Mouse (Mus musculus): ENCODE data around the gene Nfatc3. TPM values are rescaled to one million over a fixed set of nuclear protein-coding genes. Genes with fewer than 3 reads are reported as not detected.
A peak's percentile ranks its signal among the peaks of the same experiment; 100 is the strongest.

Gene Nfatc3
- total and polyA plus RNA-seq, 3 experiments = 29.0 to 96.3 (median 37.8) TPM

- no peak for TF ChIP-seq MAZ (IDR thresholded peaks at IDR 0.05; ENCODE audit: low read depth, low read length)
- no peak for TF ChIP-seq MYC (IDR thresholded peaks at IDR 0.05; ENCODE audit: low read depth, low read length)
- no peak for TF ChIP-seq HCFC1 (IDR thresholded peaks at IDR 0.05; ENCODE audit: low read depth, low read length)
- no peak for TF ChIP-seq UBTF (IDR thresholded peaks at IDR 0.05; ENCODE audit: low read depth, low read length)
- TF ChIP-seq SMC3 (IDR thresholded peaks at IDR 0.05; ENCODE audit: low read depth, low read length) = peak; percentile 24; the same call in 1 of the 2 replicates
Observed at GRCm38 (mm10) chr8:106076612-106077011, 18.0 kb downstream of the Nfatc3 start (continued).

DNA sequence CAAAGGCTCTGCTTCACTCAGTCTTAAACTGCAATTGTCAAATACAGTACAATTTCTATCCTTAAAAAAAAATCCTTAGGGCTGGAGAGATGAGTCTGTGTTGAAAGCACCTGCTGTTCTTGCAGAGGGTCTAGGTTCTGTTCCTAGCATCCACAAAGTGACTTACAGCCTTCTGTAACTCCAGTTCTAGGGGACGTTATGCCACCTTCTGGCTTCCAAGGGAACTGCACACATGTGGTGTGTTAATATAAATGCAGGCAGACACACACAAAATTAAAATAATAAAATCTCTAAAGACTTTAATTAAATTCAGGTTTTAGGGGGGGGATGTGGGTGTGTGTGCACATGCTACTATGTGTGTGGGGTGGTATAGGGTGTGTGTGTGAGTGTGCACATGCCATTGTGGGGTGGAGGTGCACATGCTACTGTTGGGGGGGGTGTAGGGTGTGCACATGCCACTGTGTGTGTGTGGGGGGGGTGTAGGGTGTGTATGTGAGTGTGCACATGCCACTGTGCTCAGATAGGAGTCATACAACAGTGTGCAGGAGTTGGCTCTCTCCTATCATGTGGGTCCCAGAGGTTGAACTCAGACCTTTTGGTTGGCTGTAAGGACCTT lies 18.9 kb downstream of the Nfatc3 start:
- H3K79me2 ChIP-seq (replicated peaks; ENCODE audit: control insufficient read depth, extremely low read depth, insufficient read depth, poor library complexity, severe bottlenecking) = peaks cover 92% of the 10 kb centered on the region
- peaks cover 9 to 38% of the 10 kb centered on the region in 2 experiments; a peak in 3 of 4 replicates for H3K4me1 ChIP-seq (ENCODE audit: control insufficient read depth in 1 of 2, insufficient read depth in 2 of 2)
- H3K4me3 ChIP-seq (replicated peaks in 1 of 3; ENCODE audit: low read depth in 2 of 3, low read length in 2 of 3, poor library complexity in 1 of 3) = no peak overlapping the region
- DNase-seq (ENCODE audit: extremely low read depth) = no peak
- H3K36me3 ChIP-seq (replicated peaks in 1 of 2; ENCODE audit: control insufficient read depth in 1 of 2, insufficient read depth in 1 of 2, low read length in 1 of 2) = peaks cover 29 to 70% of the 10 kb centered on the region in 2 experiments
- no peak overlapping the region for H3K4me2 ChIP-seq (ENCODE audit: insufficient read depth, low read depth, poor library complexity, severe bottlenecking)
- H3K9ac ChIP-seq (ENCODE audit: insufficient read depth, low read depth) = no peak overlapping the region
- H3K27me3 ChIP-seq (replicated peaks) = no peaks in the 10 kb centered on the region
- H3K9me3 ChIP-seq (replicated peaks; ENCODE audit: low read length) = peaks cover 5% of the 10 kb centered on the region
- TF ChIP-seq ELF1 (IDR thresholded peaks at IDR 0.05; ENCODE audit: low read depth, low read length) = no peak
- TF ChIP-seq CTCF (conservative IDR thresholded peaks at IDR 0.05 in 1 of 2, IDR thresholded peaks at IDR 0.05 in 1 of 2; ENCODE audit: low read depth in 2 of 2, low read length in 2 of 2) = peak; percentile 12 to 48; a peak in 3 of 4 replicates
- no peak for TF ChIP-seq IRF4 (IDR thresholded peaks at IDR 0.05; ENCODE audit: low read depth, low read length)
- TF ChIP-seq GABPA (IDR thresholded peaks at IDR 0.05; ENCODE audit: insufficient replicate concordance, low read depth, low read length) = no peak
- TF ChIP-seq KAT2A (IDR thresholded peaks at IDR 0.05; ENCODE audit: insufficient replicate concordance, low read length) = no peak
- TF ChIP-seq NELFE (IDR thresholded peaks at IDR 0.05; ENCODE audit: low read depth, low read length) = no peak
- TF ChIP-seq RAD21 (IDR thresholded peaks at IDR 0.05; ENCODE audit: low read depth, low read length) = peak; percentile 19
- dilution Hi-C loops (cut with MboI; ENCODE audit: extremely low pct_ligation_motif_present, extremely low pct_unique_long_range_greater_than_20kb, low sequenced_read_pairs) = no loop called here
- in situ Hi-C loops (cut with MboI; ENCODE audit: low pct_ligation_motif_present, low pct_unique_long_range_greater_than_20kb, low sequenced_read_pairs) = no loop called here
- H3K27ac ChIP-seq (ENCODE audit: insufficient read depth, low read depth) = no peak overlapping the region

- H3K27ac ChIP-seq (ENCODE audit: insufficient read depth, low read depth) = no peak overlapping the region
- no peaks in the 10 kb centered on the region for H3K27me3 ChIP-seq (replicated peaks)
- no peaks in the 10 kb centered on the region for H3K4me1 ChIP-seq (ENCODE audit: control insufficient read depth in 1 of 2, insufficient read depth in 2 of 2)
- H3K9ac ChIP-seq (ENCODE audit: insufficient read depth, low read depth) = no peak overlapping the region
- DNase-seq (ENCODE audit: extremely low read depth) = no peak
- no peak overlapping the region for H3K4me3 ChIP-seq (replicated peaks in 1 of 3; ENCODE audit: low read depth in 2 of 3, low read length in 2 of 3, poor library complexity in 1 of 3)
- TF ChIP-seq MAX (IDR thresholded peaks at IDR 0.05; ENCODE audit: low read length) (no peak), SMC3 (IDR thresholded peaks at IDR 0.05; ENCODE audit: low read depth, low read length) (no peak), E2F4 (IDR thresholded peaks at IDR 0.05; ENCODE audit: insufficient replicate concordance, low read depth, low read length) (no peak), IRF4 (IDR thresholded peaks at IDR 0.05; ENCODE audit: low read depth, low read length) (no peak), CHD1 (IDR thresholded peaks at IDR 0.05; ENCODE audit: low read depth, low read length) (no peak), UBTF (IDR thresholded peaks at IDR 0.05; ENCODE audit: low read depth, low read length) (no peak), MAZ (IDR thresholded peaks at IDR 0.05; ENCODE audit: low read depth, low read length) (no peak), POLR2A (IDR thresholded peaks at IDR 0.05; ENCODE audit: low read depth, low read length) (no peak), MXI1 (IDR thresholded peaks at IDR 0.05; ENCODE audit: low read depth, low read length) (no peak), TCF12 (IDR thresholded peaks at IDR 0.05; ENCODE audit: low read depth, low read length) (no peak), USF2 (conservative IDR thresholded peaks at IDR 0.05; ENCODE audit: low read depth, low read length) (no peak), CHD2 (IDR thresholded peaks at IDR 0.05; ENCODE audit: low read length) (no peak), NELFE (IDR thresholded peaks at IDR 0.05; ENCODE audit: low read depth, low read length) (no peak)
- H3K79me2 ChIP-seq (replicated peaks; ENCODE audit: control insufficient read depth, extremely low read depth, insufficient read depth, poor library complexity, severe bottlenecking) = peaks cover 14% of the 10 kb centered on the region; the same call in 1 of the 2 replicates
- dilution Hi-C loops (cut with MboI; ENCODE audit: extremely low pct_ligation_motif_present, extremely low pct_unique_long_range_greater_than_20kb, low sequenced_read_pairs) (no loop called here), in situ Hi-C loops (cut with MboI; ENCODE audit: low pct_ligation_motif_present, low pct_unique_long_range_greater_than_20kb, low sequenced_read_pairs) (no loop called here)
- H3K4me2 ChIP-seq (ENCODE audit: insufficient read depth, low read depth, poor library complexity, severe bottlenecking) = no peak overlapping the region
- H3K9me3 ChIP-seq (replicated peaks; ENCODE audit: low read length) = no peaks in the 10 kb centered on the region
- peaks cover 28 to 77% of the 10 kb centered on the region in 2 experiments for H3K36me3 ChIP-seq (replicated peaks in 1 of 2; ENCODE audit: control insufficient read depth in 1 of 2, insufficient read depth in 1 of 2, low read length in 1 of 2)
Observed at GRCm38 (mm10) chr8:106102321-106102720, 43.7 kb downstream of the Nfatc3 start.
